Mouse (Mus musculus): ENCODE results near the gene Cacna1g.
"Not testable (repeated sequence)": the region's sequence is repeated elsewhere in the genome, so short reads cannot be mapped to it uniquely, and the experiment has no call there.

Gene Cacna1g

DNA sequence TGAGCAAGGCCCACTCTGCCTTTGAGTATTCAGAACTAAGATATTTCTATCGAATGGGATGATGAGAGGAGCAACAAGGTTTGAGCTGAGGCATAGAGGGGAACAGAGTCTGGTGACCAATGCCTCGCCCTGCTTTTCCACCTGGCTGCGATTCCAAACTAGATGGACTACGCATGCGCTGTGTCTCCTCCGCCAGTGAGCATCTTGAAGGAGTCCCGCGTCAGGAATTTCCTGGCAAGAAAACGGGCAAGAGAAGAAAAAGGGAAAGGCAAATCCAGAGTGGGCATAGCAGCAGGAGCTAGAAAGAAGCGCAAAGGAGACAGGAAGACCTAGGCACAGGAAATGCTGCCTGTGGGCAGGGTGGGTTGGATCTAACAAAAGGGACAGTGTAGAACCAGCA, 70.2 kb downstream of the Cacna1g start:
- DNase-seq (ENCODE audit: low read depth) = no peak

DNA sequence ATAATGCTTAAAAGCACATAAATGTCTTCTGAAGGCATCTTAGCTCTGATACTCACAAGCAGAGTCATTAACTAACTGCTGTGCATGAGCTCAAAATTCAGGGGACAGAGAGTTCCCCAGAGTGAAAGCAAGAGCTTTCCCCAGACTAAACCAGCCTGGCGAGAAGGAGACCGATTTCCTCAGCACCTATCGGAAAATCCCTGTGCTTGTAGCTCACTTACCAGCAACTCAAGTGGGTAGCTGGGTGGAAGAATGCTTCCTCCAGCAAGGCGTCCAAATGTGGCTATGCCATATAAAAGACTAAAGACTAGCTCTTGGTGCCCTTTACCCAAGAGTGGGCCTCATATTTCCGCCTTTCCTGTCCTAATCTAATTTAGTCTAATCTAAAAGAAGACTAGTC, 71.3 kb downstream of the Cacna1g start:
- DNase-seq (ENCODE audit: low read depth) = no peak

DNA sequence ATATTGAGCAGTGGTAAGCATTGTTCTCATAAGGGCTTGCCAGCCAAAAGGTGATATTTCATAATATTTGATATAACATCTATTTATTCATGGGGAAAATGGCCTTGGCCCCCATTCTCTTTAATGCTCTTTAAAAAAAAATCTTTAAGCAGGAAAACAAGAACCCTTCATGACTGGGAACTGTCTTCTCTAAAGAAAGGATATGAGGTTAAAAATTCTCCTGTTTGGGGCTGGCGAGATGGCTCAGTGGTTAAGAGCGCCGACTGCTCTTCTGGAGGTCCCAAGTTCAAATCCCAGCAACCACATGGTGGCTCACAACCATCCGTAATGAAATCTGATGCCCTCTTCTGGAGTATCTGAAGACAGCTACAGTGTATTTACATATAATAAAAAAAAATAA, 72.0 kb downstream of the Cacna1g start:
- not testable (repeated sequence) for DNase-seq (ENCODE audit: low read depth)

DNA sequence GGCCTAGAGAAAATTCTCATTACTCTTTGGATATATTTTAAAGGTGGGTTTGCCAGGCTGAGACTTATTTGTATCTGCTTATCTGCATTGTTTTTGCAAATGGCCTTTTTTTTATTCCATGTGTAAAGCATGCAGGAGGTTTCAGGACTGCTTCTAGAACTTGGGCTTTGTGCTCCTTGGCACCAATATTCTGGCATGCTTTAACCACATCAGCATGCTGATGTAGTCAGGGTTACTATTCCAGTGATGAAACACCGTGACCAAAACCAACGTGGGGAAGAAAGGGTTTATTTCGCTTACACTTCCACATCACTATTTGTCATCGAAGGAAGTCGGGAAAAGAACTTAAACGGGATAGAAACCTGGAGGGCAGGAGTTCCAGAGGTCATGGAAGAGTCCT, 73.0 kb downstream of the Cacna1g start:
- DNase-seq (ENCODE audit: low read depth) = no peak

GRCm38 (mm10) chr11:94394107-94394506, 79.9 kb downstream of the Cacna1g start:
- no peak for DNase-seq (ENCODE audit: low read depth)

- DNase-seq (ENCODE audit: low read depth) = not testable (repeated sequence)
These were observed 80.5 kb downstream of the Cacna1g start for GRCm38 (mm10) chr11:94393490-94393889.

GRCm38 (mm10) chr11:94392672-94393109, 81.3 kb downstream of the Cacna1g start, which contains the start of gene Abcc3:
Gene Abcc3, minus strand, starts transcription at chr11:94392997.
- peak; percentile 72 for DNase-seq (ENCODE audit: low read depth)

DNA sequence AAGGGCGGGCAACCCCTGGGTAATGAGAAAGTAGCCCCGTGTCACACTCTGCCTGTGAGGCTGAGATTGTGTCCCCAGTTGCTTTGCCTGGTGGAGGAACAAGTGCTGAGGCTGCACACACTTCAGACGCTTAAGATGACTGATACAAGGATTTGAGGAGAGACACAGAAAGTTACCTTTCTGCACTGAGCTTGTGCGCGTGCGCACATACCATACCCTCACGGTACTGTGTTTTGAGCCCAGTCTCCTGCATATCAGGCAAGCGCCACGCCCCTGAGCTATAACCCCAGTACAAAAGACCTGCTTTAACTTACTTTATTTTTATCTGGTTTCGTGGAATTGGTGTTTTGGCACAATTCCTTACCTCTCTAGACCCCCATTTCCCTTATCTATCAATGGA, 82.3 kb downstream of the Cacna1g start:
- no peak for DNase-seq (ENCODE audit: low read depth)

GRCm38 (mm10) chr11:94390825-94391224, 83.2 kb downstream of the Cacna1g start:
- DNase-seq (ENCODE audit: low read depth) = no peak

GRCm38 (mm10) chr11:94389724-94390396, 84.1 kb downstream of the Cacna1g start:
- DNase-seq (ENCODE audit: low read depth) = peak; percentile 31

DNA sequence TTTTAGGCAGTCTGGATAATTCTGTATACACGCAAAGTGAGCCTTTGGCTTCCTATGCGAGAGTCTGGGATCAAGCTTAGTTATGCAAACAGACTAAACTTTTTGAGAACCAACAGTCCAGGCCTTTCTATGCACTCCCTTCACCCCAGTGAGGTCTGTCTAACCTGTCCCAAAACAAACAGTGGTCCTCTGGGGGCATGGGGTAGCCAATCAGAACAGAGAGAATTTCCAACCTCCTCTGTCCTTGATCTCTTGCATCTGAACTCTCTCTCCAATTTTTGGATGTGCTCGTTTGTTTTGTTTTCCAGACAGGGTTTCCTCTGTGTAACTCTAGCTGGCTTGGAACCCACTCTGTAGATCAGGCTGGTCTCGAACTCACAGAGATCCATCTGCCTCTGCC, 85.0 kb downstream of the Cacna1g start:
- no peak for DNase-seq (ENCODE audit: low read depth)

DNA sequence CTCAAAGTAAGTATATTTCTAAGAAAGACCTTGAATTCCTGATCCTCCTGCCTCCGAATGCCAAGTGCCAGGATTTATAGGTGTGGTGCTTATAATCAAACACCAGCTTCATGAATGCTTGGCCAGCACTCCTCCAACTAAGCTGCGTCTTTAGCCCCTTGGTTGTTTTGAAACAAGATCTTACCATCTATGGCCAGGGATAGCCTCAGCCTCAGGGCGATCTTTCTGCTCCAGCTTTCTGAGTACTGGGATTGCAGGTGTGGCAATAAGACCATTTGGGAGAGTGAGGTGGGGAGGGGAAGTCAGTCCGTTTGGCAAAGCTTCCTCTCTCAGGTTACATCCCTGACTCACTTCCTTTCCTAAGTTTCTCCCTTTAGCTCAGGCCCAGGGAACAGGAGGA, 86.2 kb downstream of the Cacna1g start:
- DNase-seq (ENCODE audit: low read depth) = no peak

GRCm38 (mm10) chr11:94385977-94386771, 87.8 kb downstream of the Cacna1g start:
- peak; percentile 83 for DNase-seq (ENCODE audit: low read depth)

DNA sequence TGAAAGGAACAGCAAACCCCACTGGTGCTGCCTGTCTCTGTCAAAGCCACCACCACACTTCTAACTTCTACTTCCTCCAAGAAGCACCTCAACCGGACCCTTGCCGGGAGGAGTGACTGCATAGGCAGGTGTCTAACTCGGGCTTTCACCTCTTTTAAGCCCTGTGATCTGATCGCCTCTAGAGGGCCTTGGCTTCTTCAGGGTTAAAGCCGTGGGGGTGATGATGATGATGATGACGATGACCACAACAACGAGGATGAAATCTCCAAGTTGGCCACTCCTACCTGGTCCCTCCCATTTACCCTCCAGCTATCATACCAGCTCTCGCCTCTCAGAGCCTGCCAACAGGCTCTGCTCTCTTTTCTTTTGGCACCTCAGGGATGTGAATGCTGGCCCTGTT, 94.3 kb downstream of the Cacna1g start:
- peak; percentile 26 for DNase-seq (ENCODE audit: low read depth)

DNA sequence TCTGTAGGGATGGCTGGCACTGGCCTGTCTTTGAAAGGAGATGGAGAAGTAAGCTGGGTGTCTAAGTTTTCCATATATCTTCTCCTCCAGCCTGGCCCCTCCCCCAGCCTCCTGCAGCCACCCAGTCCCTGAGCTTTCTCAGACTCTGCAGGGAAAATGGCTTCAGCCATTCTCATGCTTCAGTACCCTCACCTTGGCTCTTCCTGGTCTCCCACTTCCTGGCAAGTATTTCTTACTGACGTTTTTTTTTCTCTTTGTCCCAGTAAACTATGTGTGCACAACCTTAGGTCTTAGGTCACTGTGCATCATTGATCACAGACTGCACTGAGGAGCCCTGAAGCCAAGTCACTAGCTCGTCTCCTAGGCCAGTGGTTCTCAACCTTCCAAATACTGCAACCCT, 94.9 kb downstream of the Cacna1g start:
- no peak for DNase-seq (ENCODE audit: low read depth)

DNA sequence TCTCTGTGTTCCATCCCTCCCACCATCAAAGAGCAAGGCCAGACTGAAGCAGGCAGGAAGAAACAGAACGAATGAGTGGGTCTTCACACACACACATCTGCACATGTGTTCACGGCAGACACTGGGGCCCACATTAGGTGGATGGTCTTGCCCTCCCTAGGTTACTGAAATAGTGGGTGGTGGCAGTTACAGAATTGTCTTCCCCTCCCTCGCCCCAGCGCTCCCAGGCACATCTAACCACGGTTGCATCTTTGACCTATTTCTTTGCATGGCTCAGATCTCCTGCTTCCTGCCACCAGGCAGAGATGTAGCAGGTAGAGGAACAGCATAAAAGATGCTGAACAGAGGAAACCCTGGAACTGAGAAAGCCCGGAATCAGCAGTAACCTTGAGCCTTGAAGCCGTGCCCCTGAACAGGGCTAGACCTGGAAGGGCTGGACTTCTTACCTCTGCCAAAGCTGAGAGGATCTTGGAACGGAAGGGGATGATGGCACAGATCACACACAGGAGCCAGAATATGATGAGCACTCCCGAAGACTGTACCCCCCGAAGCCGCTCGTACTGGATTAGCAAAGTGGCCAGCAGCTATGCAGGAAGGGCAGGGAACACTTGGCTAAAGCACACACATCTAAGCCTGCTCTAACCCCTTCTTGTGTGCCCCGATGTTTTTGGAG, 99.6 kb downstream of the Cacna1g start:
- DNase-seq (ENCODE audit: low read depth) = no peak

DNA sequence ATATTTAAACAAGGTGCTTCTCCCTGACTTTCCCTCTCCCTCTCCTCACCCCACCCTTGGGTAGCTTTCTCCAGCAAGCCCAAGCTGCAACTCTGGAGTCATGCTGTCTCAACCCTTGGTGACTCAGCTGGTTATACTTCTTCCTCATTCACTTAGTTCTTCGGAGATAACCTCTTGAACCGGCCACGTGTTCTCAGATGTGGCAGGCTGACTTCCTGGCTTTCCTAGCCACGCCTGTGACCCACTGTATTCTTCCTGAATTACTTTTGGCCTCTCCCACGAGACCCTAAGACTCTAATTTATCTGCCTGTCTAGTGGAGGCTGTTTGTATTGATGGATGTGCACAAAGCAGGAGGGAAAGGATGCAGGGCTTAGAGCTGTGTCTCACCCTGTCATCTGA, 103.2 kb downstream of the Cacna1g start:
- DNase-seq (ENCODE audit: low read depth) = peak; percentile 61

- peak; percentile 71 for DNase-seq (ENCODE audit: low read depth)
These were observed 104.0 kb downstream of the Cacna1g start for GRCm38 (mm10) chr11:94369981-94370380.

- no peak for DNase-seq (ENCODE audit: low read depth)
These were observed 108.7 kb downstream of the Cacna1g start for GRCm38 (mm10) chr11:94365340-94365739.

GRCm38 (mm10) chr11:94363690-94364089, 110.3 kb downstream of the Cacna1g start:
- DNase-seq (ENCODE audit: low read depth) = no peak

GRCm38 (mm10) chr11:94362101-94362500, 111.9 kb downstream of the Cacna1g start:
- DNase-seq (ENCODE audit: low read depth) = no peak

DNA sequence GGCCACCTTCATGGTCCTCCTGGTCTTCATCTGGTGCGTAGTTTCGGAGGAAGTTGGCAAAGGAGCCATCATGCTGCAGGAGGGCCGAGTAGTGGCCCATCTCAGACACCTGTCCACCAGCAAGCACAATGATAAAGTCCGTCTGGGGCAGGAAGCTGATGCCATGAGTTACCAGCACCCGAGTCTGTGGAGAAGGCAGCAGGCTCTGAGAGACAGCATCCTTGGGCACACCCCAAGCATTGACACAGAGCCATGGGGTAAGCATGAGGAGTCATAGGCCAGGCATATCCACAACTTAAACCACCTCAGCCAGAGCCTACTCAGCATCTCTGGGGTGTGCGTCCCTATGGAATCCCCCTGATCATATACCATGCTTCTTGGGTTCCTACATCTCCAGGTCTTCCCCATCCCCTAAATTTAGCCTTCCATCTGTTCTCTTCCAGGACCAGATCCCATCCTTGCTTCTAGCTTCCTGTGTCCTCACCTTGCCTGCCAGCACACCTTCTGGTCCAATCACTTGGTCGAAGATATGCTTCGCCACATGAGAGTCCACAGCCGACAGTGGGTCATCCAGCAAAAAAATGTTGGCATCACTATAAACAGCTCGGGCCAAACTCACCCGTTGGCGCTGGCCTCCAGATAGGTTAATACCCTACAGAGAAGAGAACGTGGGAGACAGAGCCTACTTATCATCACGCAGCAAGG, 112.7 kb downstream of the Cacna1g start:
- DNase-seq (ENCODE audit: low read depth) = no peak
